Mouse (Mus musculus) midbrain, embryonic 11.5 days (tissue): Measurements from ENCODE around the gene Speg. TPM values are rescaled to one million over a fixed set of nuclear protein-coding genes. Genes with fewer than 3 reads are reported as not detected.

Source experiments
- ATAC-seq: fragments of 200-750 bp; cut with Nextera tagmentation; 2 replicates; pipeline ENCODE4 v1.8.0; 2017; ENCODE audit warnings: moderate TSS enrichment, moderate library complexity; ENCODE audit not compliant: low FRiP score
- DNase-seq: peaks from one replicate; pipeline ENCODE4 v3.0.0; 2015; ENCODE audit warnings: low spot score; ENCODE audit errors: missing footprints
- H3K27ac ChIP-seq: fragments of 300-500 bp; sonication (generic); 2 replicates; pipeline ENCODE4 v1.5.1; 2014; ENCODE audit warnings: low read depth, low read length
- H3K27me3 ChIP-seq: fragments of 300-500 bp; sonication (generic); 2 replicates; pipeline ENCODE4 v1.6.1; 2014; ENCODE audit warnings: mild to moderate bottlenecking, low read length, moderate library complexity, mixed read lengths; ENCODE audit not compliant: control insufficient read depth, insufficient read depth
- H3K36me3 ChIP-seq: fragments of 300-500 bp; sonication (generic); 2 replicates; pipeline ENCODE4 v1.6.1; 2014; ENCODE audit warnings: mild to moderate bottlenecking, low read length, moderate library complexity, mixed read lengths; ENCODE audit not compliant: control insufficient read depth, insufficient read depth
- H3K4me1 ChIP-seq: fragments of 300-500 bp; sonication (generic); 2 replicates; pipeline ENCODE4 v1.6.1; 2014; ENCODE audit warnings: low read length; ENCODE audit not compliant: control insufficient read depth, insufficient read depth
- H3K4me2 ChIP-seq: fragments of 300-500 bp; sonication (generic); 2 replicates; pipeline ENCODE4 v1.6.1; 2014; ENCODE audit warnings: mild to moderate bottlenecking, moderate library complexity
- H3K4me3 ChIP-seq: fragments of 300-500 bp; sonication (generic); 2 replicates; pipeline ENCODE4 v1.5.1; 2014; ENCODE audit warnings: low read depth, low read length
- H3K9ac ChIP-seq: fragments of 300-500 bp; sonication (generic); 2 replicates; pipeline ENCODE4 v1.6.1; 2014; ENCODE audit warnings: low read length
- H3K9me3 ChIP-seq: fragments of 300-500 bp; sonication (generic); 2 replicates; pipeline ENCODE4 v1.6.1; 2016; ENCODE audit warnings: low read length; ENCODE audit not compliant: control insufficient read depth
- WGBS: fragments of 180-500 bp; shearing (Covaris S2); extraction: QIAGEN DNeasy Blood & Tissue Kit; methylation state at CpG from one replicate; pipeline ENCODE4 v1.1.7; 2014; 5-methylcytosine and 5-hydroxymethylcytosine counted together
- polyA plus RNA-seq: library from polyadenylated mRNA; unstranded; fragments of >200 nt; fragmentation: Nextera tagmentation; extraction: Ambion mirVana; gene quantifications from 2 replicates; pipeline ENCODE4 v1.2.1, GENCODE M21; 2014

The Speg gene
- polyA plus RNA-seq, 1 experiment from 2014 or later, result 15.2 TPM

GRCm38 (mm10) chr1:75361123-75361522 lies 14.0 kb upstream of the Speg start:
- Histone ChIP-seq H3K36me3 (no peaks in the 10 kb centered on the region), H3K27me3 (peaks cover 31% of the 10 kb centered on the region), H3K4me3 (no peak overlapping the region), H3K27ac (no peak overlapping the region), H3K9ac (no peak overlapping the region), H3K4me1 (peaks cover 10% of the 10 kb centered on the region), H3K4me2 (no peak overlapping the region), H3K9me3 (no peaks in the 10 kb centered on the region)
- WGBS, result 48% methylated on average over 4 of the region's 4 CpGs
- DNase-seq (no peak), ATAC-seq (no peak)

GRCm38 (mm10) chr1:75361750-75362149 lies 13.3 kb upstream of the Speg start:
- DNase-seq (no peak), ATAC-seq (no peak)
- no peaks in the 10 kb centered on the region for H3K36me3 ChIP-seq

GRCm38 (mm10) chr1:75363868-75364267 lies 11.2 kb upstream of the Speg start:
- ATAC-seq, result no peak
- Histone ChIP-seq H3K4me2 (no peak overlapping the region), H3K27ac (no peak overlapping the region), H3K9ac (no peak overlapping the region), H3K36me3 (no peaks in the 10 kb centered on the region), H3K9me3 (no peaks in the 10 kb centered on the region), H3K27me3 (peaks cover 30% of the 10 kb centered on the region), H3K4me3 (no peak overlapping the region), H3K4me1 (peaks cover 10% of the 10 kb centered on the region)
- DNase-seq, result no peak
- 89% methylated on average over 3 of the region's 3 CpGs for WGBS

More at GRCm38 (mm10) chr1:75361750-75362149, 13.3 kb upstream of the Speg start:
- H3K4me1 ChIP-seq, result peaks cover 10% of the 10 kb centered on the region
- H3K9me3 ChIP-seq, result no peaks in the 10 kb centered on the region
- no peak overlapping the region for H3K4me2 ChIP-seq
- WGBS, result 27% methylated on average over 4 of the region's 4 CpGs
- no peak overlapping the region for H3K27ac ChIP-seq
- peaks cover 31% of the 10 kb centered on the region for H3K27me3 ChIP-seq
- no peak overlapping the region for H3K4me3 ChIP-seq
- H3K9ac ChIP-seq, result no peak overlapping the region

- 92% methylated on average over 14 of the region's 14 CpGs for WGBS
- no peak for DNase-seq
These were observed 9.5 kb upstream of the Speg start for GRCm38 (mm10) chr1:75365510-75366137.

GRCm38 (mm10) chr1:75369360-75369983 lies 5.6 kb upstream of the Speg start:
- 53% methylated on average over 25 of the region's 25 CpGs for WGBS
- no peak overlapping the region for H3K4me2 ChIP-seq
- ATAC-seq, result no peak
- no peak for DNase-seq
- peaks cover 9% of the 10 kb centered on the region; the same call in 1 of the 2 replicates for H3K4me1 ChIP-seq
- H3K36me3 ChIP-seq, result no peaks in the 10 kb centered on the region
- H3K9me3 ChIP-seq, result no peaks in the 10 kb centered on the region
- no peak overlapping the region for H3K27ac ChIP-seq
- H3K9ac ChIP-seq, result no peak overlapping the region
- H3K27me3 ChIP-seq, result peaks cover 4% of the 10 kb centered on the region
- no peak overlapping the region for H3K4me3 ChIP-seq

More at GRCm38 (mm10) chr1:75365510-75366137, 9.5 kb upstream of the Speg start:
- H3K27ac ChIP-seq, result no peak overlapping the region
- no peaks in the 10 kb centered on the region for H3K9me3 ChIP-seq
- no peak for ATAC-seq
- no peak overlapping the region for H3K9ac ChIP-seq
- peaks cover 12% of the 10 kb centered on the region for H3K27me3 ChIP-seq
- no peaks in the 10 kb centered on the region for H3K36me3 ChIP-seq
- no peak overlapping the region for H3K4me2 ChIP-seq
- peaks cover 8% of the 10 kb centered on the region for H3K4me1 ChIP-seq
- no peak overlapping the region for H3K4me3 ChIP-seq

GRCm38 (mm10) chr1:75369984-75370660 lies 5.0 kb upstream of the Speg start:
- H3K27ac ChIP-seq, result no peak overlapping the region

DNA sequence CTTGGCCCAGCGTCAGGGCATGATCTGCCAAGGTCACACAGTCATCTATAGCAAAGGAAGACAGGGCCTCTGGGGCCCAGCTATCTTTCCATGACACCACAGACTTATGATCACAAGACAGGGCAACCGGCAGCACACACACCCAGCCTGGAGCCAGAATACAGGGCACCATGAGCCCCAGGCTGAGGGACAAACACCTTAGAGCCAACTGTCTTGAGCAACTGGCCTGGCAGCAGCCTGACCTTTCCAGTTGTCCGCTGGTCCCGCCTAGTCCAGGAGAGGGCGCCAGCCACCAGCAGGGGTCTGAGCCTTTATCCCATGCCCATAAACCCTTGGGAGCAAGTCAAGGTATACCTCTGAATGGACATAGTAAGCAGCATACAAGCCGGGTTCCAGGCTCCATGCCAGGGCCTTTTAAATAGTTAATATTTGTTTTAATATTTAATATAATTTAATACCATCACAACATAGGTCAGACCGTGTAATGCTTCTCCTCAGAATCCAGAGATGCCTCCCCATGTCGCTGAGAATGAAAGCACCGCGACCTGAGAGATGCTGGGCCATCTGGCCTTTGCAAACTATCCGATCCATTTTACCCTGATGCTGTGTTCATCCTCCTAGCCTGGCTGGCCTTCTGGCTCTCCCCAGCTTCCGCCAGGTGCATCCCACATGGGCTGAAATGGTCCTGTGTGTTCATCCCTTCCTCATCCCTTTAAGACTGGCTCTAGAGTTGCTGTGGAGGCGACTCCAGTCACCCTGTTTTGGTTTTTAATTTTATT lies 3.6 kb upstream of the Speg start:
- H3K27ac ChIP-seq, result no peak overlapping the region
- H3K9me3 ChIP-seq, result no peaks in the 10 kb centered on the region
- ATAC-seq (0 out of 2 replicates have a peak, but pooled peaks have one; percentile 16), DNase-seq (peak; percentile 92)
- H3K36me3 ChIP-seq, result no peaks in the 10 kb centered on the region
- peaks cover 11% of the 10 kb centered on the region for H3K27me3 ChIP-seq
- no peak overlapping the region for H3K4me2 ChIP-seq
- WGBS, result 58% methylated on average over 13 of the region's 13 CpGs
- no peak overlapping the region for H3K9ac ChIP-seq
- peaks cover 15% of the 10 kb centered on the region for H3K4me1 ChIP-seq
- H3K4me3 ChIP-seq, result no peak overlapping the region

More at GRCm38 (mm10) chr1:75369984-75370660, 5.0 kb upstream of the Speg start:
- ATAC-seq (no peak), DNase-seq (peak; percentile 86)
- Histone ChIP-seq H3K4me2 (no peak overlapping the region), H3K4me3 (no peak overlapping the region), H3K4me1 (peaks cover 10% of the 10 kb centered on the region), H3K9ac (no peak overlapping the region), H3K9me3 (no peaks in the 10 kb centered on the region), H3K36me3 (no peaks in the 10 kb centered on the region), H3K27me3 (peaks cover 9% of the 10 kb centered on the region)
- WGBS, result 44% methylated on average over 13 of the region's 13 CpGs

DNA sequence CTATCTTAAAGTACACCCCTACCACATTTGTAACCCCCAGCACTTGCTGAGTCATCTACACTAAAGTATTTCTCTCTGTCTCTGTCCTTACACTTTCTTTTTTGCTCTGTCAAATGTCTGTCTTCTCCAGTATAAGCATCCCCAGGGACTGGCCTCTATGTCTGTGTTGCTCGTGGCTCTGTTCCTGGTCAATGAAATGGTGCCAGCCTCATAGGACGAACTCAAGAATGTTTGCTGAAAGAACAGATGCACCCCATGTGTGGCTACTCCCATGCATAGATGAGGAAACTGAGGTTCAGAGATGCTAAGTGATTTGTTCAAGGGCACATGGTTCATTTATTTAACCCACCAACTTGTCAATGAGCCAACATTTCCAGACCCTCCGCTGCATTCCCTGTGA lies 2.6 kb upstream of the Speg start:
- peaks cover 11% of the 10 kb centered on the region for H3K27me3 ChIP-seq
- H3K9me3 ChIP-seq, result no peaks in the 10 kb centered on the region
- no peak overlapping the region for H3K4me3 ChIP-seq
- 85% methylated on average over 3 of the region's 3 CpGs for WGBS
- ATAC-seq (no peak), DNase-seq (no peak)
- H3K4me2 ChIP-seq, result no peak overlapping the region
- no peak overlapping the region for H3K27ac ChIP-seq
- H3K9ac ChIP-seq, result no peak overlapping the region
- peaks cover 15% of the 10 kb centered on the region for H3K4me1 ChIP-seq
- H3K36me3 ChIP-seq, result no peaks in the 10 kb centered on the region
